In genomic region chr11:118426765-118427164, GRCm38 (mm10) we compare ENCODE assay signal across 23 mouse cellular contexts. TPM values are rescaled to one million over a fixed set of nuclear protein-coding genes. Genes with fewer than 3 reads are reported as not detected.
"Had no signal": no experiment of that assay in that cellular context is flagged by ENCODE, and none has a peak within 500 bp of the region (broad histone marks: within the 10 kb centered on the region; RNA-seq: fewer than 3 reads in every experiment).

No protein-coding gene starts in this region.

- H3K4me3 ChIP-seq: layer of hippocampus, adult 2 months; left cerebral cortex, adult 2 months; limb, embryonic 12.5 days; limb, embryonic 15.5 days; liver, embryonic 13.5 days; midbrain, embryonic 12.5 days; midbrain, embryonic 15.5 days; neural tube, embryonic 12.5 days; neural tube, embryonic 15.5 days; stomach, embryonic 15.5 days had no signal

- H3K27me3 ChIP-seq: limb, embryonic 15.5 days; midbrain, embryonic 15.5 days; neural tube, embryonic 15.5 days; stomach, embryonic 15.5 days had no signal

- H3K4me2 ChIP-seq: limb, embryonic 15.5 days; liver, embryonic 13.5 days; midbrain, embryonic 12.5 days; midbrain, embryonic 15.5 days; neural tube, embryonic 12.5 days had no signal

- H3K27ac ChIP-seq: kidney, postnatal 0 days; layer of hippocampus, adult 2 months; left cerebral cortex, adult 2 months; liver, embryonic 13.5 days; midbrain, embryonic 12.5 days; midbrain, embryonic 15.5 days; neural tube, embryonic 12.5 days; neural tube, embryonic 15.5 days had no signal

- ATAC-seq: midbrain, embryonic 15.5 days had no signal

- H3K36me3 ChIP-seq: limb, embryonic 12.5 days; limb, embryonic 15.5 days; liver, embryonic 13.5 days; midbrain, embryonic 12.5 days; midbrain, embryonic 15.5 days; neural tube, embryonic 12.5 days; neural tube, embryonic 15.5 days; stomach, embryonic 15.5 days had no signal

- DNase-seq: kidney, adult 2 months; kidney, postnatal 25 days; layer of hippocampus, adult 9-11 months; layer of hippocampus, postnatal 36 days; liver, embryonic 13.5 days; lung, adult 2 months; lung, postnatal 14 days; lung, postnatal 4 days; retina, postnatal 1 day; right cerebral cortex, postnatal 25 days; spleen, adult 18-20 months; thymus, postnatal 25 days had no signal

- H3K9me3 ChIP-seq: limb, embryonic 12.5 days; limb, embryonic 15.5 days; liver, embryonic 13.5 days; midbrain, embryonic 12.5 days; midbrain, embryonic 15.5 days; neural tube, embryonic 12.5 days; neural tube, embryonic 15.5 days; stomach, embryonic 15.5 days had no signal

- H3K9ac ChIP-seq: limb, embryonic 12.5 days; limb, embryonic 15.5 days; liver, embryonic 13.5 days; midbrain, embryonic 12.5 days; midbrain, embryonic 15.5 days; neural tube, embryonic 12.5 days; stomach, embryonic 15.5 days had no signal

RNA-seq across cellular contexts. Expression of gene C1qtnf1, which starts 1.2 kb away (rescaled TPM):
- total RNA-seq: megakaryocyte progenitor cell, adult 5-6 weeks had no signal
